Mouse (Mus musculus) midbrain, embryonic 15.5 days (tissue): ENCODE measurements around the gene Sv2c. TPM values are rescaled to one million over a fixed set of nuclear protein-coding genes. Genes with fewer than 3 reads are reported as not detected.

Source experiments
- ATAC-seq: fragments of 200-750 bp; cut with Nextera tagmentation; replicated peaks from 2 replicates; pipeline ENCODE4 v1.8.0; 2017; ENCODE audit warnings: moderate TSS enrichment
- H3K27ac ChIP-seq: fragments of 300-500 bp; sonication (generic); 2 replicates; pipeline ENCODE4 v1.5.1; 2015; ENCODE audit warnings: mild to moderate bottlenecking, inconsistent platforms
- H3K27me3 ChIP-seq: fragments of 300-500 bp; sonication (generic); replicated peaks from 2 replicates; pipeline ENCODE4 v1.6.1; 2015; ENCODE audit warnings: inconsistent platforms
- H3K36me3 ChIP-seq: fragments of 300-500 bp; sonication (generic); replicated peaks from 2 replicates; pipeline ENCODE4 v1.6.1; 2015; ENCODE audit warnings: inconsistent platforms
- H3K4me1 ChIP-seq: fragments of 300-500 bp; sonication (generic); 2 replicates; pipeline ENCODE4 v1.6.1; 2015; ENCODE audit warnings: inconsistent platforms
- H3K4me2 ChIP-seq: fragments of 300-500 bp; sonication (generic); 2 replicates; pipeline ENCODE4 v1.6.1; 2015; ENCODE audit warnings: inconsistent platforms, mild to moderate bottlenecking, moderate library complexity
- H3K4me3 ChIP-seq: fragments of 300-500 bp; sonication (generic); 2 replicates; pipeline ENCODE4 v1.5.1; 2015; ENCODE audit warnings: mild to moderate bottlenecking, inconsistent platforms
- H3K9ac ChIP-seq: fragments of 300-500 bp; sonication (generic); 2 replicates; pipeline ENCODE4 v1.6.1; 2015; ENCODE audit warnings: mild to moderate bottlenecking, inconsistent platforms
- H3K9me3 ChIP-seq: fragments of 300-500 bp; sonication (generic); 2 replicates; pipeline ENCODE4 v1.6.1; 2016; ENCODE audit warnings: inconsistent platforms
- WGBS: fragments of 180-500 bp; shearing (Covaris S2); methylation state at CpG from one replicate; pipeline ENCODE4 v1.1.7; 2015; ENCODE audit warnings: mixed read lengths; 5-methylcytosine and 5-hydroxymethylcytosine counted together
- polyA plus RNA-seq: library from polyadenylated mRNA; unstranded; fragments of >200 nt; fragmentation: Nextera tagmentation; extraction: Ambion mirVana; gene quantifications from 2 replicates; pipeline ENCODE4 v1.2.1, GENCODE M21; 2015

Gene Sv2c
- polyA plus RNA-seq, 1 experiment from 2014 or later = 9.1 TPM

DNA sequence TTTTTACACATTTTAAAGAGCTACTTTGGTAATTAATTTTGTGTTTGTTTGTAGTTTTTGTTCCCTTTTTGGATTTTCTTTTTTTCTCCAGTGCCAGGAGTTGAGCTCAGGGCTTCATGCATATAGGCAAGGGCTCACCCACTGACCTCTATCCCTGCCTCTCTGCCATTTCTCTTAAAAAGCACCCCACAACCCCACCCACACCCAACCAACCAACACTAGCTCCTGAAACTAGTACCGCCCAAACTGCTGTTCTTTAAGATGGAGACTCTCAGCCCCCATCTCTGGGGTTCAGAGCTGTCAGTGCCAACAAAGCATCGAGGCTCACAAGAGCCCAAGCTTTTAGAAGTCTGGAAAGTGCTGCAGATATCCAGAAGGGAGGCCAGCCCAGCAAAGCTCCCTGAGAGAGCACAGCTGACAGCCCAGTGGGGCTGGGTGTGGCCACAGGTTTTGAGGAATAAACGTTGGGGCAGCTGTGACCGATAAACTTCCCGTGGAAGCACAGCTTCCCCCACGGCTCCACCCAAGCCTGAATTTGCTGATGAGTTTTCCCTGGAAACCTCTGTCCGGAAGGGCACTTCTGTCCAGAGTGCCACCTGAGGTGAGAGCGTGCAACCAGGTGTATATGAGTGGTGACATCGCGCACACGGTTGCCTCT lies 181.8 kb downstream of the Sv2c start:
- H3K4me1 ChIP-seq = peaks cover 4% of the 10 kb centered on the region; the same call in 1 of the 2 replicates
- ATAC-seq = no peak
- no peak overlapping the region for H3K4me2 ChIP-seq
- H3K9ac ChIP-seq = no peak overlapping the region
- H3K4me3 ChIP-seq = no peak overlapping the region
- H3K9me3 ChIP-seq = no peaks in the 10 kb centered on the region
- 82% methylated on average over 11 of the region's 11 CpGs for WGBS
- H3K27ac ChIP-seq = no peak overlapping the region
- H3K36me3 ChIP-seq = no peaks in the 10 kb centered on the region
- H3K27me3 ChIP-seq = no peaks in the 10 kb centered on the region

DNA sequence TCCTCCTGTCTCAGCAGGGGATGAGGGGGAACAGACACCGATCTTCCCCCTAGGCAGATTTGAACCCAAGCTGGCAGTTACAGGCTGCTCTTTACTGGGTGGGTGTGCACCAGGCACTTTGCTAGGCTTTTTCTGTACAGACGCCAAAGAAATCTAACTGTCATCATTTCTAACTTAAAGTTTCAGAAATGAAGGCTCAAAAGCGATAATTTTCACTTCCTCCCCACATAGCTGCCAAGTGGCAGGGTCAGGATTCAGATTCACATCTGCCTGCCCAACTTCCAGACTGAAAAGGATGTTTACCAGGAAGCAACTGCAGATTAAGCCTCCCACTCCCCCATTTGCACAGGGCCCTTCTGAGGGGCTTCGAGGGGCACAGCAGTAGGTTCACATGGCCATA lies 183.0 kb downstream of the Sv2c start:
- Histone ChIP-seq H3K4me2 (no peak overlapping the region), H3K4me3 (no peak overlapping the region), H3K36me3 (no peaks in the 10 kb centered on the region), H3K27me3 (no peaks in the 10 kb centered on the region), H3K27ac (no peak overlapping the region), H3K4me1 (peaks cover 4% of the 10 kb centered on the region; the same call in 1 of the 2 replicates), H3K9ac (no peak overlapping the region), H3K9me3 (no peaks in the 10 kb centered on the region)
- 82% methylated on average over 4 of the region's 4 CpGs for WGBS
- no peak for ATAC-seq

DNA sequence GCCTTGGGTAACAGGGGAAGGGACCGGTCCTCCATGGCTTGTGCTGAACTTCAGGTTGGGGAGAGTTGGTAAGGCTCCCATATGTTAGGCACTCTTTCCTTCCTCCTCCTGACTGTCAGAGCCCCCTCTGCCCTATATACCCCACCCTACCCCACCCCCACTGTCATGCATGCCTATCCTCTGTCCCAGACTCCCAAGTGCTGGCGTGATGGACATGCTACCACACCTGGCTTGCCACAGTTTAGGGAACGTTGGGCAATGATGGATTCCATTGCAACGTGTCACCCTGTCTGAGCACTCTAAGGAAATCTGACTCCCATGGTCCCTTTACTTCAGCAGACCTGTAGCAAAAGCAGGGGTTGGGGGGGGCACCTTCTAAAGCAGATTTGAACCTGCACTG lies 183.6 kb downstream of the Sv2c start:
- no peak for ATAC-seq
- peaks cover 4% of the 10 kb centered on the region; the same call in 1 of the 2 replicates for H3K4me1 ChIP-seq
- H3K27me3 ChIP-seq = no peaks in the 10 kb centered on the region
- H3K4me2 ChIP-seq = no peak overlapping the region
- no peak overlapping the region for H3K27ac ChIP-seq
- H3K4me3 ChIP-seq = no peak overlapping the region
- WGBS = 96% methylated on average over 4 of the region's 4 CpGs
- H3K36me3 ChIP-seq = no peaks in the 10 kb centered on the region
- no peaks in the 10 kb centered on the region for H3K9me3 ChIP-seq
- no peak overlapping the region for H3K9ac ChIP-seq

DNA sequence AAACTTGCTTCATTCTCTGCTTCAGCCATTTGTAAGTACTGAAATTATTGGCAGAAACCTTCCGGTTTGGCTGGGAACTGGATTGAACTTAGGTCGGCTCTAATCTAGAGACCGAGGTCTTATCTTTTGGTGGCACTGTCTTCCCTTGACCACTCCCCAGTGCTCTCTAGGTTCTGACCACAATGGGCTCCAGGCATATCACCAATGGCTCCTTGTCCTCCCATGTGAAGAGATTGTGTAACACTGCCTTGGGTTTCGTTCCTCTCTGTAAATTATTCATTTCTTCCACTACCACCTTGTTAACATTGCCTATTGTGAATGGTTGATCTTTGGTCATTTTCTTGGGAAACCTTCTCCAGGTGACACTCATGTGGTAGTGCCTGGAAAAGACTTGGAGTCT lies 184.0 kb downstream of the Sv2c start:
- H3K4me2 ChIP-seq = no peak overlapping the region
- H3K36me3 ChIP-seq = no peaks in the 10 kb centered on the region
- no peak overlapping the region for H3K9ac ChIP-seq
- no peak for ATAC-seq
- H3K4me3 ChIP-seq = no peak overlapping the region
- peaks cover under 1% of the 10 kb centered on the region; the same call in 1 of the 2 replicates for H3K4me1 ChIP-seq
- 96% methylated on average over 4 of the region's 4 CpGs for WGBS
- H3K27me3 ChIP-seq = no peaks in the 10 kb centered on the region
- H3K27ac ChIP-seq = no peak overlapping the region
- H3K9me3 ChIP-seq = no peaks in the 10 kb centered on the region

DNA sequence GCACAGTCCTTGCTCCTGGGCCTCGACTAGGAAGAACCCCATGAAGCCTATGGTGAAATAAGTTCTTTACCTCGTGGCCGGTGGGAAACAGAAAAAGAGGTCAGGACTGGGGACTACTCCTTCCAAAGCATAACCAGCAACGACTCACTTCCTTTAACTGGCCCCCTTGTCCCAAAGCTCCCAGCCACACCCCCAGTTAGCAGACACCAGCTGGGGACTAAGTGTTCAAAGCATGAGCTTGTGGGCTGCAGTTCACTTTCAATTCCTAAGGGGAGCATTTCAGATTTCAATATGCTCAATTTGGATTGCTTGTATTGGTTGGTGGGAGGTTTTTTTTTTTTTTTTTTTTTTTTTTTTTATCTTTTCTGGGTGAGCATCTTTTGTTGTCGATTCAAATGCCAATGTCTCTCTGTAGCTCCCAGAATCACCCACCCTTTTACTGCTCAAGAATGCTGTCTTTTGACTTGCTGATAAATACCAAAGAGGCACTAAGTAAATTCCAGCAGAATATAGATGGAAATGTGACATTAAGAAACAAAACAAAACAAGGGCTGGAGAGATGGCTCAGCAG lies 186.4 kb downstream of the Sv2c start:
- Histone ChIP-seq H3K36me3 (no peaks in the 10 kb centered on the region), H3K4me1 (no peaks in the 10 kb centered on the region), H3K27ac (no peak overlapping the region), H3K4me3 (no peak overlapping the region), H3K9me3 (no peaks in the 10 kb centered on the region), H3K27me3 (no peaks in the 10 kb centered on the region), H3K9ac (no peak overlapping the region), H3K4me2 (no peak overlapping the region)
- no peak for ATAC-seq
- WGBS = 50% methylated on average over 5 of the region's 5 CpGs

DNA sequence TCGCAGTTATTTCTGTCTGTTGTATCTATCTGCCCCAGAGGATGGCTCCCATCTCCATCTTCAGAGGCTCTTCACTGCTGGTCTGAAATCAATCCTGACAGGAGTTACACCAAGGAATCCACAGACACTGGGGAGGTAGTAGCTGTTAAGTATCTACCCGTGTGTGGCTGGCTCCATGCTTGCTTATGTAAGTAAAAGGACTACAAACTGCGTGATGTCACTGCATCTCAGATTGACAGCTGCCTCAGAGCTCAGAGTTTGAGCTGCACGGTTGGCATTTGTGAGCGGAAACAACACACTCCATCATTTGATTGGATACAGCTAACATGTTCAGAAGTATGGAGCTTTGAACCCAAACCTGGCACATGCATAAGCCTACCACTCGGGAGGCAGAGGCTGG lies 187.8 kb downstream of the Sv2c start:
- 81% methylated on average over 6 of the region's 6 CpGs for WGBS

DNA sequence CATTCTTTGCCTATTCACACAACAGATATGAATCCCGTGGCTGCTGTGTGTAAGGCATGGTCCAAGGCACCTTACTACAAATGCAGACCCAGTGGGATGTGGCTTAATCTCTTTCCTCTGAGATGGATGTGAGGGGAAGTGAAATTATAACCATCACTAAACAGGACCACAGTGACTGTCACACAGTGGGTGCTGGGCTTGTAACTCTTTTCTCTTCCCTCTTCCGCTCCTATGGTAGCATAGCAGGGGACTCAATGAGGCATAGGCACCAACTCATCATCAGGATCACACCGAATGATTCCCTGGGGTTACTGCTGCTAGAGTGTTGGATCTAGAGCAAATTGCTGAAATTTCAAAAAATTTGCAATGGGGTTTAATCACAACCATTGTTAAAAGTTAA lies 188.5 kb downstream of the Sv2c start:
- no peak overlapping the region for H3K9ac ChIP-seq
- no peak for ATAC-seq
- H3K4me3 ChIP-seq = no peak overlapping the region
- H3K4me1 ChIP-seq = no peaks in the 10 kb centered on the region
- WGBS = 63% methylated on average over 3 of the region's 3 CpGs
- no peak overlapping the region for H3K27ac ChIP-seq
- no peak overlapping the region for H3K4me2 ChIP-seq
- no peaks in the 10 kb centered on the region for H3K36me3 ChIP-seq
- H3K27me3 ChIP-seq = no peaks in the 10 kb centered on the region
- H3K9me3 ChIP-seq = no peaks in the 10 kb centered on the region

More for the DNA sequence above, 187.8 kb downstream of the Sv2c start:
- no peak for ATAC-seq
- Histone ChIP-seq H3K36me3 (no peaks in the 10 kb centered on the region), H3K27ac (no peak overlapping the region), H3K9ac (no peak overlapping the region), H3K9me3 (no peaks in the 10 kb centered on the region), H3K4me2 (no peak overlapping the region), H3K4me1 (no peaks in the 10 kb centered on the region), H3K27me3 (no peaks in the 10 kb centered on the region), H3K4me3 (no peak overlapping the region)

DNA sequence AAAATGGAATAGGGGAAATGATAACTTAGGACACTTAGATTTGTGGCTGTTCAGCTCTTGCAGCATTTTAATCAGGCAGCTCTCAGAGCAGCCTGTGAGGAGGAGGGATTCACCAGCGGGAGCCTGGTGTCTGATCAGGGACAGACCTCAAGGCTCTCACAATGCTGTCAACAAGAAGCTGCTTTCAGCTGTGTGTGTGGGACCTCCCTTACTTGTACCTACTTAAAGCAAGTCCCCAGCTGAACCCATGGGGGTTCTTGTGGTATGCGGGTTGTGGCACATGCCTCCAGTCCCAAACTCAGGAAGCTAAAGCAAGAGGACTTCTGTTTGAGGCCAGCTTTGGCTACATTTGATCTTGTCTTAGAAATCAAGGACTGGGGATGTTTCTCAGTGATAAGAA lies 189.8 kb downstream of the Sv2c start:
- no peaks in the 10 kb centered on the region for H3K9me3 ChIP-seq
- H3K27me3 ChIP-seq = no peaks in the 10 kb centered on the region
- H3K4me3 ChIP-seq = no peak overlapping the region
- no peaks in the 10 kb centered on the region for H3K4me1 ChIP-seq
- H3K9ac ChIP-seq = no peak overlapping the region
- no peak overlapping the region for H3K27ac ChIP-seq
- ATAC-seq = no peak
- no peak overlapping the region for H3K4me2 ChIP-seq
- H3K36me3 ChIP-seq = no peaks in the 10 kb centered on the region
- WGBS = 48% methylated on average over 2 of the region's 2 CpGs

- Histone ChIP-seq H3K9ac (no peak overlapping the region), H3K4me2 (no peak overlapping the region), H3K4me3 (no peak overlapping the region), H3K27ac (no peak overlapping the region), H3K9me3 (no peaks in the 10 kb centered on the region), H3K4me1 (no peaks in the 10 kb centered on the region), H3K36me3 (no peaks in the 10 kb centered on the region), H3K27me3 (no peaks in the 10 kb centered on the region)
- ATAC-seq = no peak
- 90% methylated on average over 4 of the region's 4 CpGs for WGBS
Measured at GRCm38 (mm10) chr13:95941861-95942260, 190.5 kb downstream of the Sv2c start.

GRCm38 (mm10) chr13:95940811-95941210 lies 191.6 kb downstream of the Sv2c start:
- H3K4me1 ChIP-seq = no peaks in the 10 kb centered on the region
- no peaks in the 10 kb centered on the region for H3K9me3 ChIP-seq
- no peak overlapping the region for H3K4me2 ChIP-seq
- H3K27ac ChIP-seq = no peak overlapping the region
- no peak overlapping the region for H3K9ac ChIP-seq
- ATAC-seq = no peak
- H3K27me3 ChIP-seq = no peaks in the 10 kb centered on the region
- no peaks in the 10 kb centered on the region for H3K36me3 ChIP-seq
- no peak overlapping the region for H3K4me3 ChIP-seq
- 58% methylated on average over 5 of the region's 5 CpGs for WGBS

- Histone ChIP-seq H3K4me2 (no peak overlapping the region), H3K9me3 (no peaks in the 10 kb centered on the region), H3K9ac (no peak overlapping the region), H3K4me3 (no peak overlapping the region), H3K4me1 (no peaks in the 10 kb centered on the region), H3K36me3 (no peaks in the 10 kb centered on the region), H3K27ac (no peak overlapping the region), H3K27me3 (no peaks in the 10 kb centered on the region)
- 65% methylated on average over 2 of the region's 2 CpGs for WGBS
- ATAC-seq = no peak
Measured at GRCm38 (mm10) chr13:95924201-95924621, 208.2 kb downstream of the Sv2c start.

DNA sequence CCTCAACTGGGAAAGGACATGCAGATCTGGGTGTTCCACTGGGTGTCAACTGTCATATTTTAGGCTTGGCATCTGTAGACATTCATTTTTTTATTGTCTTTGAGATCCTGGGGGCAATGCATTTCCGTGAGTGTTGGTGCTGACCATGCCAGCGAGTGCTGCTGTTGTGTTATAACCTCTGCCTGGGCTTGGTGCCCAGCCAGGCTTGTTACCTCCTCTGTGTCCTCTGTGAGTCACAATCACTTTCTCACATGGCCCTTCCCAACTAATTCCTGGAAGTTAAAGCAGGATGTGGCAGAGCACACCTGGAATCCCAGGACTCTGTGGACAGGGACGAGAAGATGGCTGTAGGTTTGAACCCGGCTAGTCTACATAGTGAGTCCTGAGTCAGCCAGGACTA lies 209.8 kb downstream of the Sv2c start:
- no peak for ATAC-seq
- 96% methylated on average over 4 of the region's 4 CpGs for WGBS

DNA sequence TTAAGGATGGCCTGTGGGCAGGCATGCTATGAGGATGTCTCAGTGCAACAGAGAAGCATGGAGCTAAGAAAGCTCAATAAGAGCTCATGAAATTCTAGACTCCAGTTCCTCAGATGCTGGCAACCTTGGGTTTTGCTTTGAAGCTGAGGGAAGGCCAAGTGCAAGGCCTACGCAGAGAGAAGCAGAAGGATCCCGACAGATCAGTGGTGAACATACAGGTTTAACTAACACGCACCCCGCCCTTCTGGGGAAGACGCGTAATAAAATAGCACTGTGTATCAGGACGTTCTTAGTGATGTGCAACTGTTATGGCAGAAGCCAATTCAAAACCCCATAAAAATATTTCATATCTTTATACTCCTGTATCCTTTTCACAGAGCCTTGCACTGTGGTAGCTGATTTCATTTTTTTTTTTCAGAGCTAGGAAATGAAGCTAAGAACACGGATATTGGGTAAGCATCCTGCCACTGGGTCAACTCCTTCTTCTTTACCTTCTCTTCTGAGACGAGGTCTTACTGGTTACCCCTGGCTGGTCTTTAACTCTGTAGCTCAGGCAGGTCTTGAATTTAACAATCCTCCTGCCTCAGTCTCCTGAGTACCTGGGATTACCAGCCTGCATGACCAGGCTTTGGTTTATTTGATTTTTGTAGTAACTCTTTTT lies 213.6 kb downstream of the Sv2c start:
- WGBS = 91% methylated on average over 9 of the region's 9 CpGs
- no peaks in the 10 kb centered on the region for H3K36me3 ChIP-seq
- no peak overlapping the region for H3K4me3 ChIP-seq
- no peaks in the 10 kb centered on the region for H3K9me3 ChIP-seq
- no peaks in the 10 kb centered on the region for H3K27me3 ChIP-seq
- H3K4me1 ChIP-seq = no peaks in the 10 kb centered on the region
- no peak overlapping the region for H3K9ac ChIP-seq
- no peak overlapping the region for H3K27ac ChIP-seq
- no peak overlapping the region for H3K4me2 ChIP-seq
- ATAC-seq = no peak

More for the DNA sequence above, 209.8 kb downstream of the Sv2c start:
- H3K4me2 ChIP-seq = no peak overlapping the region
- H3K9me3 ChIP-seq = no peaks in the 10 kb centered on the region
- no peaks in the 10 kb centered on the region for H3K4me1 ChIP-seq
- H3K4me3 ChIP-seq = no peak overlapping the region
- no peak overlapping the region for H3K27ac ChIP-seq
- H3K36me3 ChIP-seq = no peaks in the 10 kb centered on the region
- H3K9ac ChIP-seq = no peak overlapping the region
- H3K27me3 ChIP-seq = no peaks in the 10 kb centered on the region
